Mouse (Mus musculus): Measurements from ENCODE around the gene Gm5460. TPM values are rescaled to one million over a fixed set of nuclear protein-coding genes. Genes with fewer than 3 reads are reported as not detected.

Gene Gm5460
- polyA plus RNA-seq, 1 experiment from 2014 or later, result not detected

DNA sequence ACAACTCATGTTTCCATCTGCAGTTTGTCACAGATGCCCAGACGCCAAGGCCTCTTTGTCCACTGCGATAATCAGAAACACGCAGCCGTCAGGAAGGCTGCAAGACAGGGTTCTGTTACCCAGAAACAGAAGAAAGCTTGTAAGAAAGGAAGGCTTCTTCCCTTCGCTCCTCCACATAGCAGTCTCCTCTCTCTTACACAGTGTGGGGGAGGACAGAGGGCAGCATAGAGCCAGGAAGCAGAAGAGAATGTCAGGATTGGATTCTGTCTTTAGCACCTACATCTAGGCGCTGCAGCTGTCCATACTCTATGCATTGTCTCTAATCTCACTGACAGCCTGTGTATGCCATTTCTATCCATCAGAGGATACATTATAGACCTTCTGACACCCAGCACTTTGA, 19.1 kb upstream of the Gm5460 start:
- Histone ChIP-seq H3K4me3 (replicated peaks; ENCODE audit: low read length) (no peak overlapping the region), H3K4me2 (ENCODE audit: low read length) (no peak overlapping the region), H3K27ac (ENCODE audit: low read length) (no peak overlapping the region), H3K9ac (replicated peaks; ENCODE audit: low read depth, low read length) (no peak overlapping the region), H3K36me3 (ENCODE audit: control insufficient read depth, insufficient read depth) (no peaks in the 10 kb centered on the region), H3K27me3 (replicated peaks; ENCODE audit: control insufficient read depth, insufficient read depth, low read length) (no peaks in the 10 kb centered on the region), H3K9me3 (ENCODE audit: control insufficient read depth, low read length) (no peaks in the 10 kb centered on the region), H3K4me1 (replicated peaks; ENCODE audit: control insufficient read depth, insufficient read depth, low read length) (no peaks in the 10 kb centered on the region; the same call in 1 of the 2 replicates)
- ATAC-seq, result no peak
- 56% methylated on average over 6 of the region's 6 CpGs for WGBS

- H3K36me3 ChIP-seq (ENCODE audit: control insufficient read depth, insufficient read depth), result no peaks in the 10 kb centered on the region
- no peak overlapping the region for H3K27ac ChIP-seq (ENCODE audit: low read length)
- H3K4me1 ChIP-seq (replicated peaks; ENCODE audit: control insufficient read depth, insufficient read depth, low read length), result no peaks in the 10 kb centered on the region; the same call in 1 of the 2 replicates
- H3K9ac ChIP-seq (replicated peaks; ENCODE audit: low read depth, low read length), result no peak overlapping the region
- no peak overlapping the region for H3K4me3 ChIP-seq (replicated peaks; ENCODE audit: low read length)
- H3K4me2 ChIP-seq (ENCODE audit: low read length), result no peak overlapping the region
- no peaks in the 10 kb centered on the region for H3K9me3 ChIP-seq (ENCODE audit: control insufficient read depth, low read length)
- H3K27me3 ChIP-seq (replicated peaks; ENCODE audit: control insufficient read depth, insufficient read depth, low read length), result no peaks in the 10 kb centered on the region
- no peak for ATAC-seq
Observed at GRCm38 (mm10) chr14:34000076-34000475, 16.5 kb upstream of the Gm5460 start.

DNA sequence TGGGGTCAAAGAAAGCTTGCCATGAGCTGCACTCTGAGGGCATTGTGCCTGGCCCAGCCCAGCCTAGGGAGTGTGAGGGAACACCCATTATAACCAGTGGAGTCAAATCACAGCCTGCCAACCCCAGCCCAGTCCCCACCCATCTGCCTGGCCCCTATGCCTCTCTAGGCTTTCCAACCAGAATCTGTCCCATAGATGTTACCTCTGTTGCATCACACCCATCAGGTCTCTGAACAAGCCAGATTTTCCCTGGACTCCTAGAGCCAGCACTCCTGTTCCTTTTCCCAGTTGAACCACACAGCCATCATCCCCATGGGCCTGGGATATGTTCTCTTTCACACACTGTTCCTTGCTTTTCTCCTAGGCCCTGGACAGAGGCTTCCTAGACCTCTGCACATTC, 15.1 kb upstream of the Gm5460 start:
- H3K4me2 ChIP-seq (ENCODE audit: low read length), result no peak overlapping the region
- H3K4me3 ChIP-seq (replicated peaks; ENCODE audit: low read length), result no peak overlapping the region
- no peak overlapping the region for H3K27ac ChIP-seq (ENCODE audit: low read length)
- H3K27me3 ChIP-seq (replicated peaks; ENCODE audit: control insufficient read depth, insufficient read depth, low read length), result no peaks in the 10 kb centered on the region
- no peaks in the 10 kb centered on the region; the same call in 1 of the 2 replicates for H3K4me1 ChIP-seq (replicated peaks; ENCODE audit: control insufficient read depth, insufficient read depth, low read length)
- no peak for ATAC-seq
- no peaks in the 10 kb centered on the region for H3K9me3 ChIP-seq (ENCODE audit: control insufficient read depth, low read length)
- H3K36me3 ChIP-seq (ENCODE audit: control insufficient read depth, insufficient read depth), result no peaks in the 10 kb centered on the region
- no peak overlapping the region for H3K9ac ChIP-seq (replicated peaks; ENCODE audit: low read depth, low read length)

- no peak for ATAC-seq
- no peaks in the 10 kb centered on the region; the same call in 1 of the 2 replicates for H3K4me1 ChIP-seq (replicated peaks; ENCODE audit: control insufficient read depth, insufficient read depth, low read length)
- no peak overlapping the region for H3K27ac ChIP-seq (ENCODE audit: low read length)
- H3K4me2 ChIP-seq (ENCODE audit: low read length), result no peak overlapping the region
- H3K9me3 ChIP-seq (ENCODE audit: control insufficient read depth, low read length), result no peaks in the 10 kb centered on the region
- no peak overlapping the region for H3K9ac ChIP-seq (replicated peaks; ENCODE audit: low read depth, low read length)
- 94% methylated on average over 5 of the region's 5 CpGs for WGBS
- no peaks in the 10 kb centered on the region for H3K27me3 ChIP-seq (replicated peaks; ENCODE audit: control insufficient read depth, insufficient read depth, low read length)
- H3K36me3 ChIP-seq (ENCODE audit: control insufficient read depth, insufficient read depth), result no peaks in the 10 kb centered on the region
- H3K4me3 ChIP-seq (replicated peaks; ENCODE audit: low read length), result no peak overlapping the region
Observed at GRCm38 (mm10) chr14:34002358-34002757, 14.2 kb upstream of the Gm5460 start.

GRCm38 (mm10) chr14:34015063-34015462, 1.5 kb upstream of the Gm5460 start, which contains the start of gene Gm30083:
Gene Gm30083, minus strand, starts transcription at chr14:34015182.
- H3K4me1 ChIP-seq (replicated peaks; ENCODE audit: control insufficient read depth, insufficient read depth, low read length), result no peaks in the 10 kb centered on the region
- no peaks in the 10 kb centered on the region for H3K36me3 ChIP-seq (ENCODE audit: control insufficient read depth, insufficient read depth)
- no peak within 1 kb of the TSS for H3K4me2 ChIP-seq (ENCODE audit: low read length)
- no peak for ATAC-seq
- H3K9me3 ChIP-seq (ENCODE audit: control insufficient read depth, low read length), result no peaks in the 10 kb centered on the region
- no peak within 1 kb of the TSS for H3K27ac ChIP-seq (ENCODE audit: low read length)
- H3K27me3 ChIP-seq (replicated peaks; ENCODE audit: control insufficient read depth, insufficient read depth, low read length), result no peaks in the 10 kb centered on the region
- WGBS, result 90% methylated on average over 3 of the region's 3 CpGs
- H3K4me3 ChIP-seq (replicated peaks; ENCODE audit: low read length), result no peak within 1 kb of the TSS
- H3K9ac ChIP-seq (replicated peaks; ENCODE audit: low read depth, low read length), result no peak within 1 kb of the TSS

- no peak overlapping the region for H3K9ac ChIP-seq (replicated peaks; ENCODE audit: low read depth, low read length)
- H3K9me3 ChIP-seq (ENCODE audit: control insufficient read depth, low read length), result no peaks in the 10 kb centered on the region
- H3K36me3 ChIP-seq (ENCODE audit: control insufficient read depth, insufficient read depth), result no peaks in the 10 kb centered on the region
- no peaks in the 10 kb centered on the region for H3K4me1 ChIP-seq (replicated peaks; ENCODE audit: control insufficient read depth, insufficient read depth, low read length)
- H3K4me3 ChIP-seq (replicated peaks; ENCODE audit: low read length), result no peak overlapping the region
- H3K27ac ChIP-seq (ENCODE audit: low read length), result no peak overlapping the region
- ATAC-seq, result no peak
- no peaks in the 10 kb centered on the region for H3K27me3 ChIP-seq (replicated peaks; ENCODE audit: control insufficient read depth, insufficient read depth, low read length)
- no peak overlapping the region for H3K4me2 ChIP-seq (ENCODE audit: low read length)
- 95% methylated on average over 2 of the region's 2 CpGs for WGBS
Observed at GRCm38 (mm10) chr14:34016938-34017337, 380 bp downstream of the Gm5460 start.

GRCm38 (mm10) chr14:34026710-34027109, 10.2 kb downstream of the Gm5460 start:
- ATAC-seq, result no peak
- Histone ChIP-seq H3K27ac (ENCODE audit: low read length) (no peak overlapping the region), H3K9ac (replicated peaks; ENCODE audit: low read depth, low read length) (no peak overlapping the region), H3K36me3 (ENCODE audit: control insufficient read depth, insufficient read depth) (no peaks in the 10 kb centered on the region), H3K27me3 (replicated peaks; ENCODE audit: control insufficient read depth, insufficient read depth, low read length) (no peaks in the 10 kb centered on the region), H3K9me3 (ENCODE audit: control insufficient read depth, low read length) (no peaks in the 10 kb centered on the region), H3K4me1 (replicated peaks; ENCODE audit: control insufficient read depth, insufficient read depth, low read length) (no peaks in the 10 kb centered on the region), H3K4me3 (replicated peaks; ENCODE audit: low read length) (no peak overlapping the region), H3K4me2 (ENCODE audit: low read length) (no peak overlapping the region)
- WGBS, result 72% methylated on average over 2 of the region's 2 CpGs

DNA sequence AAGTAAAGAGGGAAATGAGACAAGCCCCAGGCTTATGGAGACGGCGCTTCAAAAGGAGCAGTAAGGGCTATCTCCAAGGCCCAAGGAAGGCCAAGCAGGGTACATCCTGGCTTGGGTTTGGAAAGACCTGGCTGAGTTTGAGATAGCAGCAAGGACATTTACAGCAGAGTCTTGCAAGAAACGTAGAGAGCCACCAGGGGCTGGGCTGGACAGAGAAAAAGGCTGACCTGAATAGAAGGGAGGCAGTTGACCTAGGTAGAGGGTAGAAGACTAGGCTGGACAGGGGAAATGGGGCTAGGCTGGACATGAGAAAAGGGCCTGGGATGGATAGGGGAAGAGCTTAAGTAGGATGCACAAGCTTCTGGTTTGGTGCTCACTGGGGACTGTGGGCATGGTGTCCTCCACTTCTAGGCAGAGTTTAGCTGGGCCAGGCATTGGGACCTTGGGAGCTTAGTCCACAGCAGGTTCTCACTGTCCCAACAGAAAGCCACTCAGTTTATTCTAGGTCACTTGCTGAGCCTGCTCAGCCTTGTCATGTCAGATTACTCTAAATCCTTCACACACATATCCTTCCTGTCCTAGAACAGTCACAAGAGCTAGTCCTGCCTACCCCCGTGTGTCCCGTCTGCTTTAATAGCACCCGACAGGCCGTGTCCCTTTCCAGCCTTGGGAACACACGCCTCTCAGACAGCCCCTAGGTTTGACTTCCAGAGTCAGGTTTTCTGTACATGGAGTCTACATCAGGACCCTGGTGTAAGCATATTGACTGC, 17.5 kb downstream of the Gm5460 start:
- Histone ChIP-seq H3K4me3 (replicated peaks; ENCODE audit: low read length) (no peak overlapping the region), H3K4me1 (replicated peaks; ENCODE audit: control insufficient read depth, insufficient read depth, low read length) (no peaks in the 10 kb centered on the region), H3K27me3 (replicated peaks; ENCODE audit: control insufficient read depth, insufficient read depth, low read length) (no peaks in the 10 kb centered on the region), H3K27ac (ENCODE audit: low read length) (no peak overlapping the region), H3K36me3 (ENCODE audit: control insufficient read depth, insufficient read depth) (no peaks in the 10 kb centered on the region), H3K9ac (replicated peaks; ENCODE audit: low read depth, low read length) (no peak overlapping the region), H3K9me3 (ENCODE audit: control insufficient read depth, low read length) (no peaks in the 10 kb centered on the region), H3K4me2 (ENCODE audit: low read length) (no peak overlapping the region)
- 89% methylated on average over 8 of the region's 8 CpGs for WGBS
- no peak for ATAC-seq

- no peaks in the 10 kb centered on the region for H3K27me3 ChIP-seq (replicated peaks; ENCODE audit: control insufficient read depth, insufficient read depth, low read length)
- no peak for ATAC-seq
- H3K4me3 ChIP-seq (replicated peaks; ENCODE audit: low read length), result no peak overlapping the region
- no peak overlapping the region for H3K27ac ChIP-seq (ENCODE audit: low read length)
- no peaks in the 10 kb centered on the region for H3K36me3 ChIP-seq (ENCODE audit: control insufficient read depth, insufficient read depth)
- no peaks in the 10 kb centered on the region for H3K4me1 ChIP-seq (replicated peaks; ENCODE audit: control insufficient read depth, insufficient read depth, low read length)
- H3K9me3 ChIP-seq (ENCODE audit: control insufficient read depth, low read length), result no peaks in the 10 kb centered on the region
- H3K9ac ChIP-seq (replicated peaks; ENCODE audit: low read depth, low read length), result no peak overlapping the region
- H3K4me2 ChIP-seq (ENCODE audit: low read length), result no peak overlapping the region
- 80% methylated on average over 4 of the region's 4 CpGs for WGBS
Observed at GRCm38 (mm10) chr14:34041241-34041640, 24.7 kb downstream of the Gm5460 start.

DNA sequence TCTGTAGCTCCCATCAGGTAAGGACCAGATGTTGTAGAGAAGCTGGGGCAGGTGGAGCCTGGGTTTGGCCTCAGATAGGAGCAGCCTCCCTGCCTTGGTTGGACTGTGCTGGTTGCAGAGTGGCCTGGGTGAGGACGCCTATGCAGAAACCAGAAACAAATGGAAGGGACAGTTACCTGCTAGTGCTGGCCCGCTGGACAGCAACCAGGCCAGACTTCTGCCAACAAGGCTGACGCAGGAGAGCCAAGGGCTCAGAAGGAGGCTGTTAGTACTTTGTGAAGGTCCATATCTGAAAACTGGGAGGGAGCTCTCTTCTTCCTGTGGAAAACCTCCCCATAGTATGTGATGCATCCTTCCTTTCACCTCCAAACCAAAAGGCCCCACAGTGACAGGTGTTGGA, 26.8 kb downstream of the Gm5460 start:
- no peaks in the 10 kb centered on the region for H3K4me1 ChIP-seq (replicated peaks; ENCODE audit: control insufficient read depth, insufficient read depth, low read length)
- H3K4me2 ChIP-seq (ENCODE audit: low read length), result no peak overlapping the region
- no peak overlapping the region for H3K9ac ChIP-seq (replicated peaks; ENCODE audit: low read depth, low read length)
- no peaks in the 10 kb centered on the region for H3K27me3 ChIP-seq (replicated peaks; ENCODE audit: control insufficient read depth, insufficient read depth, low read length)
- 76% methylated on average over 3 of the region's 3 CpGs for WGBS
- no peaks in the 10 kb centered on the region for H3K9me3 ChIP-seq (ENCODE audit: control insufficient read depth, low read length)
- H3K36me3 ChIP-seq (ENCODE audit: control insufficient read depth, insufficient read depth), result no peaks in the 10 kb centered on the region
- no peak overlapping the region for H3K27ac ChIP-seq (ENCODE audit: low read length)
- H3K4me3 ChIP-seq (replicated peaks; ENCODE audit: low read length), result no peak overlapping the region
- ATAC-seq, result no peak

Measured in forebrain, embryonic 16.5 days (tissue).